Mouse (Mus musculus) left cerebral cortex, postnatal 36 days (tissue): Measurements from ENCODE around the gene Cdh15. TPM values are rescaled to one million over a fixed set of nuclear protein-coding genes. Genes with fewer than 3 reads are reported as not detected.

Experiments used
- DNase-seq, 2 experiments: peaks; one replicate each; pipeline ENCODE4 v3.0.0; 2021 to 2022; ENCODE audit warnings: low spot score in 2 of 2, mixed read lengths in 1 of 2
- intact Hi-C: fragments of 180-260 bp; cut with DNase I; formaldehyde crosslinking; loops from one replicate; pipeline ENCODE4 v1.15.1; 2025
- total RNA-seq, 2 experiments: library from RNA; stranded (reverse); gene quantifications; 2 replicates each; pipeline ENCODE4 v1.2.3; 2021

Cdh15 gene
- total RNA-seq, 2 experiments from 2014 or later: 0.59 to 0.89 TPM

GRCm38 (mm10) chr8:122873171-122873570 is 25.4 kb downstream of the Cdh15 start:
- intact Hi-C loops: no loop called here
- DNase-seq: no peak

GRCm38 (mm10) chr8:122875186-122875585 is 27.4 kb downstream of the Cdh15 start:
- no peak for DNase-seq
- intact Hi-C loops: no loop called here

DNA sequence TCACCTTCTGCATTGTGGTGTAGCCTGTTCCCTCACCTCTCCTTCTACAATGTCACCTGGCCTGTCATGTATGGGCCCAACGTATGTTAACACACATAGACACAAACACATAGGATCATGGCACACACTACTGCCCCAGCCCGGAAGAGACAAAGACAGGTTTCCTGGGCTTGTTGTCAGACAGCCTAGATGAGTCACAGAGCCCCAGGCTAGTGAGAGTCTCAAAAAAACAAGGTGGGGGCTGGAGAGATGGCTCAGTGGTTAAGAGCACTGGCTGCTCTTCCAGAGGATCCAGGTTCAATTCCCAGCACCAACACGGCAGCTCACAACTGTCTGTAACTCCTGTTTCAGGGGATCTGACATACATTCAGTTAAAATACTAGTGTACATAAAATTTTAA is 30.5 kb downstream of the Cdh15 start:
- intact Hi-C loops: no loop called here
- DNase-seq: no peak

GRCm38 (mm10) chr8:122880302-122880701 is 32.5 kb downstream of the Cdh15 start:
- DNase-seq: no peak
- intact Hi-C loops: no loop called here

DNA sequence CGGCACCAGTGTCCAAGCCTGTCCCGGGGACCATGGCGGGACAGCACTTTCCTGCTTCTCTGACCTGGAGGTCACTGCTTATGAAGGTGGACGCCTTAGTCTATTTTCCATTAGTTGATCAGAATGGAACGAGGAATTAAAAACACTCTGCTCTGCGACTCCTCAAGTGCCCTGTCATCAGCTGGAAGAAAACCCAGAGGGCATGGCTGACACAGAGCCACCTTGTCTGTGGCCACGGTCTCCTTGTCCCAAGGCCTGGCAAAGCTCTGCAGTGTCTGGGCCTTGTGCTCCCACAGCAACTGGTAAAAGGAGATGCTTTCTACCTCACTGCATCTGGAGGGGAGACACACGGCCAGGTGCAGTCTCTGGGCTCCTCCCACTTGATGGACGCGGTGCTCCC is 35.9 kb downstream of the Cdh15 start:
- intact Hi-C loops: no loop called here
- no peak for DNase-seq

DNA sequence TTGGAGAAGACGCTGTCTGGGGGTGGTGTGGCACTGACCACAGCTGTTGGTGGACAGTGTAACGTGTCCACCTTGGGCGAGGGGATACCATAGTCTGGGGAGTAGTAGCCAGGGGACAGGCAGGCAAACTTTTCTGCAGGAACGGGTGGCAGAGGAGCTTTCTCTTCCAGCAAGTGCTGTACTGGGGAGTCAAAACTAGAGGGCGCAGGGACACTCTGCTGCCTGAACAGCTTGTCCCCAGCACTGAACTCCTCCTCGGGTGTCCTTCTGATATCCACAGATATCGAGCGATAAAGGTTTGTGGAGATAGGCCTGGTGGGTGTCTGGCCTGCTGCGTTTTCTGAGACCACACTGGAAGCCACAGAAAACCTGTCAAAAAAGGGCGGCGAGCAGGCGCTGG is 43.7 kb downstream of the Cdh15 start:
- no peak for DNase-seq

GRCm38 (mm10) chr8:122893451-122893850 is 45.7 kb downstream of the Cdh15 start:
- intact Hi-C loops: loop anchor here (10.0 kb wide), 1 partner anchor 321 kb away; the partner anchor contains the start of genes Chmp1a and Spata33
- no peak for DNase-seq

More for the DNA sequence above, 43.7 kb downstream of the Cdh15 start:
- intact Hi-C loops: loop anchor here (10.0 kb wide), 1 partner anchor 323 kb away; the partner anchor contains the start of genes Chmp1a and Spata33

- intact Hi-C loops: loop anchor here (10.0 kb wide), 1 partner anchor 318 kb away; the partner anchor contains the start of genes Chmp1a and Spata33
- DNase-seq: no peak
Observed at GRCm38 (mm10) chr8:122896317-122896716, 48.6 kb downstream of the Cdh15 start.

GRCm38 (mm10) chr8:122897200-122897599 is 49.4 kb downstream of the Cdh15 start:
- DNase-seq: no peak
- intact Hi-C loops: loop anchor here (10.0 kb wide), 1 partner anchor 318 kb away; the partner anchor contains the start of genes Chmp1a and Spata33

DNA sequence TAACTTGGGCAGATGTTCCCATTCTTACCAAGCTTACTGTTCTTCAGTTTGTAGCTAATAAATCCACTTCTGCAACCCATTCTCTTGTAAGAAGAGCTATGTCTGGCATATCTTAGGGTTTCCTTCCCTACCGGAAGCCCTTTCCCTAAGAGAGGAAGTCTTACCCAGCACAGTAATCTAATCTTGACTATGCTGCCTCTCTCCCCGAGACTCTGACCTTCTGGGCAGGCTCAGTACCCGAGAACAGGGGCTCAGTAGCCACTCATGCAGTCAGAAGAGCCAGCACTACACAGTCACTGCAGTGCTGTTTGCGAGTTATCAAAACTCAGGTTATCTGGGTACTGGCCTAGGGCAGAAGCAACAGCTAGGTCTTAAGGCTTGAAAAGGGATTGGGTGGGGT is 50.3 kb downstream of the Cdh15 start:
- DNase-seq: no peak
- intact Hi-C loops: loop anchor here (10.0 kb wide), 1 partner anchor 317 kb away; the partner anchor contains the start of genes Chmp1a and Spata33

GRCm38 (mm10) chr8:122898473-122898872 is 50.7 kb downstream of the Cdh15 start:
- intact Hi-C loops: loop anchor here (10.0 kb wide), 1 partner anchor 316 kb away; the partner anchor contains the start of genes Chmp1a and Spata33
- no peak for DNase-seq

DNA sequence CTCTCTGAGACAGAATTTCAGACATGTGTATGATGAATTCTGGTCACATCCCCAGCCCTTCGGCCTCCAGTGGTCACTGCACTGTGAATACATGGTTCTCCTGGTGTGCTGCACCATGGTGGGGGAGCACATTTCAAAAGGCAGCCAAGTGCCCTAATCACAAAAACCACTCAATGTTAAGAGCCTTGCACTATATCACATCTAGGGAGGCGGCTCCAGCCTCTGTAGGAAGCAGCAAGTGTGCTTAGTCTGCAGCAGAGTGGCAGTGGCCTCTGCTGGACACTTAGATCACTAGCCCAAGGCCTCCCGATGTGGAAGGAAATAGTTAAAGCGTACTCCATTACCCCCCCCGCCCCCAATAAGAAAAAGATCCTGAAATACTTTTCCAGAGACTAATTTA is 51.3 kb downstream of the Cdh15 start:
- intact Hi-C loops: loop anchor here (10.0 kb wide), 1 partner anchor 316 kb away; the partner anchor contains the start of genes Chmp1a and Spata33
- no peak for DNase-seq

GRCm38 (mm10) chr8:122901476-122901875 is 53.7 kb downstream of the Cdh15 start:
- no peak for DNase-seq
- intact Hi-C loops: no loop called here

- no peak for DNase-seq
- intact Hi-C loops: no loop called here
Observed at GRCm38 (mm10) chr8:122901892-122902515, 54.2 kb downstream of the Cdh15 start.

DNA sequence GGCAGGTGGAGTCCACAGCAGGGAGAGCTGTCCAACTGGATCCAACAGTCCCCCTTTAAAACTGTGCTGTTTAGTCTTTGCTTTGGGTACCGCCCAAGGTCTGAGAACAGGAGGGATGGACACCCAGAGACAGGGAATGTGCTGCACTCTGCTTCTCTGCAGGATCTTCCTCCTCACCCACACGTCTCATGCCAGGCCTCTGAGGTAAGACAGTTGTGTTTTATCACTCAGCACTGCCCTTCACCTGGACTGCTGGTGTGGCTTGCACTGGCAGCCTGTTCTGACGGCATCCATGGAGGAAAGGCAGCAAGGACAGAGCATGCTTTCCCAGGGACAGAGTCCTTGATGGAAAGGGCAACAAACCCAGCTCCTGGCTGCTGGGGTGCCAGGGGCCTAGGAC is 54.8 kb downstream of the Cdh15 start:
- no peak for DNase-seq
- intact Hi-C loops: no loop called here

- no peak for DNase-seq
- intact Hi-C loops: no loop called here
Observed at GRCm38 (mm10) chr8:122903002-122903401, 55.2 kb downstream of the Cdh15 start.

DNA sequence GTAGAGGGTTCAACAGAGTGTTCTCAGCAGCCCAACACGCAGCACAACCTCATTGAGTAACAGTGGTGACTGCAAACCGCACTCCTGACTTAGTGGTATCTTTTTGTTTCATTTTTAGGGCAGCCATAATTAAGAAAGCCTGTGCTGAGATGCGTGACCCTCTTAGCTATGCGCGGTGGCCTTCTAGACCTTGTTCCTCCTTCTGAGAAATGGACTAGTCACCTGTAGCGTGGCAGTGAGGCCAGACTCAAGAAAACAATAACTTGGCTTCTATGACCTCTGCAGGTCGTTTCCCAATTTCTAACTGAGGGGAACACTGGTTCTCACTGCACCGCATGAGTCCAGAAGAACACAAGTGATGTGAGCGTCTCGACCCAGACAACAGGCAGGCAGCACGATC is 56.7 kb downstream of the Cdh15 start:
- DNase-seq: no peak
- intact Hi-C loops: no loop called here

DNA sequence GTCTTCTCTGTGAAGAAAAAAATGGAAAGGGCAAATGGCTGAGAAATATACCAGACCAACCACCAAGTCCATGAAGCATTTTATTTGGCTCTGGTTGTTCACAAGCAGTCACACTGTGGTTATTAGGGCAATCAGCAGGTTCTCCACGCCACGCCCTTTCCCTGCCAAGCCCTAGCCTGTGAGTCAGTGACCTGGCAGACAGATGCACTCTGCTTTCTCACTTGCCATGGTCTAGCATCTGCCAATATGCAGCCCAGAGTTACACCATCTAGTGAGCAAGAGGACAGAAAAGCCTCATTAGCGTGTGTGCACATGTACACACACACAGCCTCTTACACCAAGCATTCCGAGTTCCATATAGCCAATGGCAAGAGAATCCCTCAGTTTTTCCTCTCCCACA is 57.6 kb downstream of the Cdh15 start:
- intact Hi-C loops: loop anchor here (5.0 kb wide), 1 partner anchor 197 kb away; the partner anchor contains the start of gene Rpl13
- DNase-seq: no peak

DNA sequence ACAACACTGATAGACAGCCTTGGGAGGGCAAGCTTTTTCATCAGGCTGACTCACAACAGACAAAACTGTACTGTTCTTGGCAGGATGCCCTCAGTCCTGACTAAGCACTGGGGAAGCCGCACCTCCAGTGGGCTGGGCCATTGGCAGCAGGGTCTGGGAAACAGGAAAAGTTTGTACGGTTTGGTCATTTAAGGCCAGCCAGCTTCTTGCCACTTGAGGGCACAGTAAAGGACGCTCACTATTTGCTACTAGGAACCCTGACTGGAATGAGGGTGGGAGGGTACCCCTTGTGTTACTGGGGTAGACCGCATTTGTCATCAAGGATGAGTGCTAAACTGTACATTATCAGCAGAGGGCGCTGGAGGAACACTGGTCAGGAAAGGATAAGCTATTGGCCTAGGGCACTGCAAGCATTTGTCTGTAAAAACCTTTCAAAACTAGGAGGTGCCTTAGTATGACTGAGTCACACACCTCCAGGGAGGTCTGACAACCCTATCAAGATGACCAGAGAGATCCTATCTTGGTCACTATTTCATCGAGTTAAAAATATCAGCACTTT is 58.8 kb downstream of the Cdh15 start:
- DNase-seq: peak; percentile 90 to 92
- intact Hi-C loops: loop anchor here (1.0 to 5.0 kb wide), 3 partner anchors 134 to 196 kb away; partner anchors contain the start of gene Rpl13

DNA sequence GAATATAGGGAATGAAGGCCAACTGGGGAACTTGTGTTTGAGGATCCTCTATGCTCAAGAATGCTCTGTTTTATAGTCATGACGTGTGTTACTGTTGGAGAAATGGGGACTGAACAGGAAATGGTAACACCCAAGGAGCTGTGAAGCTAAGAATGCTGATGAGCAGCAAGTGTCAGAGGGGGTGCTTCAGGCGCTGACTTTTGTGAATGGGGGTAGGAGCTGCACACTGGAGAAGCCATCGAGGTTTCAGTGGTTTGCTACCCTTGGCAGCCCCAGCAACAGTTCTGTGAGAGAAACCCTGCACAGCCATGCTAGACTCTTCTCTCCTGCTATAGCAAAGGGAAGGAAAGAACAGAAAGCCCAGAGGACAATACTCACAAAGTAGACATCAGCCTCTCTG is 64.4 kb downstream of the Cdh15 start:
- intact Hi-C loops: no loop called here
- DNase-seq: no peak

DNA sequence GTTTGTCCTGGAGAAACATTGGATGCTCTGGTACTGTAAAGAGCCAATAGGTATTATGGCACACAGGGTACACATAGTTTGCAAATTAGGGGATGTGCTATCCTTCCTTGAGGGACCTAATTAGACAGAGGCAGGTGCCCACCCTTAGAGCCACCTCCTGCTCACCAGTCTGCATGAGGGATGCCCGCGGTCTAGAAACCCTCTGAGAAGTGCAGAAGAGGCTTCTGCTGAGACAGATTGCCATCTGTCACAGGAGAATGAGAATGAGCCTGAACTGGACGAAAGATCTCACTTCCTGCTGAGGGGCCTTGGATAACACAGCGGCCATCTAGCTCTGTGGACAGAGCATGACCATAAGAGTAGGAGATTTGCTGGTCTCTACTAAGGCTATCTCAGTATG is 65.1 kb downstream of the Cdh15 start:
- DNase-seq: no peak
- intact Hi-C loops: no loop called here
